Mouse (Mus musculus) ES-Bruce4 (cell line): ENCODE measurements around the gene Mdm2.

Experiments
- CTCF ChIP-seq: IDR thresholded peaks from one replicate; pipeline ENCODE4 v1.8.1; 2011; ENCODE audit warnings: low read depth, low read length
- EP300 ChIP-seq: IDR thresholded peaks from 2 replicates; pipeline ENCODE4 v1.6.1; 2011; ENCODE audit warnings: low read depth, low read length; ENCODE audit not compliant: insufficient read depth
- POLR2A ChIP-seq: IDR thresholded peaks from one replicate; pipeline ENCODE4 v1.8.1; 2011; ENCODE audit warnings: low read length; ENCODE audit not compliant: insufficient read depth

DNA sequence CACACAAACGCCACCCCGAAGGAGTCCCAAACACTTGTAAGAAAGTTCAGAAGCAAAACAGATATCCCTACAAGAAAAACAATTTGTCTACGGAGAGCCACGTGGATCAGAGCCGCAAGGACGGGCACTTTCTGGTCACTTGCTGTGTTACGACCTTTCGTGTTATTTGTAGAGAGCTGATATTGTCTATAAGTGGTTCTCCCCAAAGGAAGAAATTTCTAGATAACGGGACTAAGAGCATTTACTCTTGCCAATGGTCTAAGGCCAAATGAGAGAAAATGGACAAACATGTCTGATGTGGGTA lies 26.9 kb downstream of the Mdm2 start:
- no peak for TF ChIP-seq CTCF
- TF ChIP-seq EP300, result no peak
- no peak for TF ChIP-seq POLR2A
